Mouse (Mus musculus) E14TG2a.4 (cell line): ENCODE measurements at regions not wholly inside any gene's neighbourhood (a gene's known extent, or its start where the extent isn't known, plus 50 kb on each side); places are given as distances from the start of the nearest gene placed in this dataset.

Experiments
- H3K27me3 ChIP-seq: 2 replicates; pipeline ENCODE4 v1.6.1; 2014; ENCODE audit warnings: low read length, control low read depth; ENCODE audit not compliant: insufficient read depth
- H3K36me3 ChIP-seq: 2 replicates; pipeline ENCODE4 v1.6.1; 2014; ENCODE audit warnings: low read length, control low read depth; ENCODE audit not compliant: insufficient read depth
- H3K4me1 ChIP-seq: replicated peaks from 2 replicates; pipeline ENCODE4 v1.6.1; 2014; ENCODE audit warnings: low read depth, low read length, control low read depth
- H3K4me3 ChIP-seq: replicated peaks from 2 replicates; pipeline ENCODE4 v1.5.1; 2014; ENCODE audit warnings: mild to moderate bottlenecking, low read length
- H3K9me3 ChIP-seq: 2 replicates; pipeline ENCODE4 v1.6.1; 2014; ENCODE audit warnings: low read length, control low read depth
- CTCF ChIP-seq: conservative IDR thresholded peaks from 2 replicates; pipeline ENCODE4 v1.5.1; 2014; ENCODE audit warnings: low read length
- NANOG ChIP-seq: IDR thresholded peaks from 2 replicates; pipeline ENCODE4 v1.6.1; 2014; ENCODE audit warnings: borderline replicate concordance, low read length, mixed read lengths
- POU5F1 ChIP-seq: IDR thresholded peaks from 2 replicates; pipeline ENCODE4 v1.6.1; 2014; ENCODE audit warnings: low read length, borderline replicate concordance

DNA sequence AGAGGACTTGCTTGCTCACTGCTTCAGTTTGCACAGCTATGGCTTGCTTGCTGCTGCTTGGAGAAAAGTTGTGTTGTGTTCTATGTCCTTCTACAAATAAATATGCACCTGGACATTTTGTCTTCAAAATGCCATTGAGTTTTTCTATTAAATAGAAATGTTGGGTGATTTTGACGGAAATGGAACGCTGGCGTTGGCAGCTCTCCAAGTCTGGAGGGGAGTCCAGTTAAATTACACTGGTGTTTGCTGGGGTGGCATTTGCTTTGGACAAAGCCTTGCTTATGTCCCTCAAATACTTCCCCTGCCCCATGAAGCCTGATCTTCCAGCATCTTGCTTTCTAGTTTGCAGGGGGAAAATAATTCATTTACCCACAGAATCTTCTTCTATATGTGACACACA, 556.0 kb upstream of the Nbea start:
- Histone ChIP-seq H3K36me3 (no peaks in the 10 kb centered on the region), H3K27me3 (no peaks in the 10 kb centered on the region), H3K4me3 (no peak overlapping the region), H3K9me3 (peaks cover 33% of the 10 kb centered on the region), H3K4me1 (no peaks in the 10 kb centered on the region)
- TF ChIP-seq CTCF: no peak
- TF ChIP-seq NANOG: no peak
- no peak for TF ChIP-seq POU5F1

DNA sequence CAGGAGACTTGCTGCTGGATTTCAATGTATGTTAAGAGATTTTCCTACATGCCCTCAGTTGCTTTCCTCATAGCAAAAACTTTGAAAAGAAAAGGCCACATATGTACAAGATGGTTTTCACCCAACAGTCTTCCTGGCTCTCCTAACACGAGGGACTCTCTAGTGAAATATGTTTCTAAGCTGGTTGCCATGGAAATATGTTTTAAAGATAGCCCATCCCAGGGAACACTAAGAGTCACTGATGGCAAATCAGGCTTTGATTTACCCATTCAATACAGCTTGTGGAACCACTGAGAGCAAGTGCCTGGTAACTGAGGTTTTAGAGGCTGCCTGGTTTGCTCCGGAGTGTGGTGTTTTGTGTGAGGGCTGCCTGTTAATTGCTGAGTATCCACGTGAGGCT, 547.3 kb upstream of the Nbea start:
- Histone ChIP-seq H3K36me3 (no peaks in the 10 kb centered on the region), H3K4me3 (no peak overlapping the region), H3K27me3 (no peaks in the 10 kb centered on the region), H3K4me1 (no peaks in the 10 kb centered on the region), H3K9me3 (peaks cover 5% of the 10 kb centered on the region)
- TF ChIP-seq CTCF (no peak), POU5F1 (no peak), NANOG (no peak)

DNA sequence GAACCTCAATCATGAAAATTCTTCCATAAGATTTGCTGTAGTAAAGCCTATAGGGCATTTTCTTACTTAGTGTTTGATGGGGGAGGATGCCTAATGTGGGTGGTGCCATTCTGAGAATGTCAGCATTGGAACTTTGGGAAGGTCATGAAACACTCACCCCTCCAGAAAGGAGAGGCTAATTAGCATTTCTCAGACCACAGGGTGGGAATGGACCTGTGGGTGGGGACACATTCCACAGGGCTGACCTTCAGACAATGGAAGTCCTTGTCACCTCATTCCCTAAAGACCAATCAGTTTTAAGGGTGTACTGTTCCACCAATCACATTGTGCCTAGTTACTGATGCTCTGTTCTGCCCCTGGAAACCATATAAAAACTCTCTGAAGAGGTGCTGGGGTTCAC, 541.5 kb upstream of the Nbea start:
- Histone ChIP-seq H3K36me3 (no peaks in the 10 kb centered on the region), H3K9me3 (peaks cover 17% of the 10 kb centered on the region), H3K4me1 (no peaks in the 10 kb centered on the region), H3K27me3 (no peaks in the 10 kb centered on the region), H3K4me3 (no peak overlapping the region)
- TF ChIP-seq CTCF: no peak

DNA sequence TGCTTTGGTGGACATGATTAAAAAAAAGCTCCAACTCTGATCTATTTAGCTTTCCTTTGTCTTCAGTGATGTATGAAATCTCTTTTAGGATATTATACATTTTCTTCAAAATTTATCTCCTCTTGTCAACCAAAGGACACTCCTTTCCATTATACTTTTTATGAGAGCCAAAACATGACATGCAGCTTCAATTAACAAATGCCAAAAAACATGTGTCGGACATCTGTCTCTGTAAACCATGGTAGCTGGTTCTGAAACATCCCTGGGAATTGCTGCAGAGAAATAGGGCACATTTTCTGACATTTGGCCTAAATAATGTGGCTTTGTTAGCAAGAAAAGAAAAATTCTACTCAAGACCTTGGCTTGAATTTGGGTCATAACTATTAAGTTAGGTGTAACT, 524.8 kb upstream of the Nbea start:
- H3K4me1 ChIP-seq: no peaks in the 10 kb centered on the region
- TF ChIP-seq NANOG (no peak), POU5F1 (no peak), CTCF (no peak)
- no peaks in the 10 kb centered on the region for H3K27me3 ChIP-seq

DNA sequence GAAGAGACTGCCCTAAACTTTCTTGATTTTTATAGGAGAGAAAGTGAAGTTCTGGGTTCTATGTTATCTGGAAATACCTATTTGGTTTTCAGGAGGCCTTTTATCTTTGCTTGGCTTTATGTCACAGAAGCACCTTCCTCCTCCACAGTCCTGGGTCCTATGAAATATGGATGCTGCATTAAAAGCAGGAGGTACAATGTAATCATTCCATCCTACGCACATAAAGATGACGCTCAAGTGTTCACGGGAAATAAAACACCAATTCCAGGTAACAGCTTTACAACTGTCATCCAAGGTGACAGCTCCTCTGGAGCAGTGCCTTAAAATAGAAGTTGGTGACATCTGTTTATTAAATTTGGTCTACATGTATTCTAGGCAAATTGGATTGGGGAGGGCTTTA, 523.8 kb upstream of the Nbea start:
- H3K36me3 ChIP-seq: no peaks in the 10 kb centered on the region
- H3K9me3 ChIP-seq: no peaks in the 10 kb centered on the region
- TF ChIP-seq NANOG (no peak), CTCF (no peak), POU5F1 (no peak)
- H3K4me3 ChIP-seq: no peak overlapping the region
- H3K4me1 ChIP-seq: no peaks in the 10 kb centered on the region
- no peaks in the 10 kb centered on the region for H3K27me3 ChIP-seq

More for the DNA sequence above, 524.8 kb upstream of the Nbea start:
- no peaks in the 10 kb centered on the region for H3K36me3 ChIP-seq
- H3K4me3 ChIP-seq: no peak overlapping the region
- H3K9me3 ChIP-seq: no peaks in the 10 kb centered on the region

DNA sequence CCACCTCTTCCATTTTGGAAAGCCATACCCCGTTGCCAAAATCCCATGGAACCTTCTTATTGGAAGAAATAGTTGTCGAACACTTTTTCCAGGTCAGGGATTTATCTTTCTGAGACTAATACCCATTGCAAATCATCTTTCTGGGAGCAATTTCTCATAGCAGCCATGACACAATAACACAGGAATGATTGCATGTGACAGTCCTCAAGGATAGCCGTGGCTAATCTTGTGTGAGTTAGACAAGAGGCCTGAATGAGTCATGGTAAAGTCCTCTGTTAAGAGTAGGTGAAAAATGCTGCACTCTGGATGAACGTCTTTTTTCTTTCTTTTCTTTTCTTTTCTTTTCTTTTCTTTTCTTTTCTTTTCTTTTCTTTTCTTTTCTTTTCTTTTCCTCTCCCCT, 522.5 kb upstream of the Nbea start:
- Histone ChIP-seq H3K9me3 (no peaks in the 10 kb centered on the region), H3K27me3 (no peaks in the 10 kb centered on the region), H3K4me1 (no peaks in the 10 kb centered on the region), H3K4me3 (no peak overlapping the region), H3K36me3 (no peaks in the 10 kb centered on the region)
- TF ChIP-seq POU5F1: no peak
- TF ChIP-seq NANOG: no peak
- TF ChIP-seq CTCF: no peak

DNA sequence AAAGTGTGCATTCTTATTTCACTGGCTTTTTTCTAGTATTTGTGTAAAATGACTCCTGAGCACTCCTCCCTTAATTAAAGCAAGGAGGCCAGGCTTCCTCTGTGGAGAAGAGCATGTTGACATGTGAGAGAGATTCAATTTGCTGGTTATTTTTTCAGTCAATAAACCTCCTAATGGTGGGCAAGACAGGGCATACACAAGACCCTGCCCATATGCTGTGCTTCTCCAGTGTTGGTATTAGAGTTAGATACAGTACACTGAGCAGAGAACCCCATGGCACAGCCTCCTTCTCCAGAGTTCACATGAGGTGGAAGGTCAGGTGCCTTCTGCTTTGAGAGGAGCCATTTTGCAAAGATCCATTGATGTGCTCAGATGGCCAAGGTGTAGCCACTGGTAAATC, 515.4 kb upstream of the Nbea start:
- H3K36me3 ChIP-seq: no peaks in the 10 kb centered on the region
- no peaks in the 10 kb centered on the region for H3K4me1 ChIP-seq
- H3K4me3 ChIP-seq: no peak overlapping the region
- H3K9me3 ChIP-seq: peaks cover 3% of the 10 kb centered on the region; the same call in 1 of the 2 replicates
- no peaks in the 10 kb centered on the region for H3K27me3 ChIP-seq
- TF ChIP-seq POU5F1 (no peak), NANOG (no peak), CTCF (no peak)

DNA sequence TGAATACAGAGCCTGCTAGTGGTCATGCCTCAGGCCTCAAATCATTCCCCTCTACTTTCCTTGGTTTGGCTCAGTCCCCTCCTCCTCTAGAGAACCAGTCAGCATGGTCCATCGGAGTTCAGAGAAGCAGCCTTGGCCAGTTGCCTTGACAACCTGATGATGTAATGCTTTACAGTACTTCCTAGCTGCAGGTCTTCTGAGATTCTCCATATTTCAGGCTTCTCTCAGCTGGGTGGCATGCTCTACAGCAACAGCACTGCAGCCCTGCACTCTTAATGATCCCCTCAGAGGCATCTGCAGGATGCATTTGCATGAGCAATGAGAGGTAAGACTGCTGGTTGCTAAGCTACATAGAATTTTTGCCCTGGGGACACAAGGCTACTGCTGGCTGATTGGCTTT, 514.7 kb upstream of the Nbea start:
- no peak for TF ChIP-seq POU5F1
- TF ChIP-seq CTCF: no peak
- no peak for TF ChIP-seq NANOG
- peaks cover 3% of the 10 kb centered on the region; the same call in 1 of the 2 replicates for H3K9me3 ChIP-seq
- H3K36me3 ChIP-seq: no peaks in the 10 kb centered on the region
- H3K4me1 ChIP-seq: no peaks in the 10 kb centered on the region
- H3K27me3 ChIP-seq: no peaks in the 10 kb centered on the region
- no peak overlapping the region for H3K4me3 ChIP-seq

DNA sequence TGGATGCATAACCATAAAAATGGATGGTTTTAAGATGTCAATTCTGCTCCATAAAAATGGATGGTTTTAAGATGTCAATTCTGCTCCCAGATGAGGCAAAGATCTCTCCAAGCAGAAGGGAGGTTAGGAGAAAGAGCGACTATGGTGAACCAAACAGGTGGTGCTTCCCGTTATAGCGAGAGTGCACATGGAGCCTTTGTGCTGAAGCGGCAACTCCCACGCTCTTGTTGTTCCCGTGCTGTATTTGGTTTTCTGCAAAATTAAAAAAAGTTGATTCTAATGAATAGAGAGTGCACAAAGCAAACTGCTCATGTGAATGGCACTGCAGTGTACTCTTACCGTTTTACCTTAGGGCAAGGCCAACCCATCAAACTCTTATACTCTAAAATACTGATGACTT, 497.5 kb upstream of the Nbea start:
- no peak overlapping the region for H3K4me3 ChIP-seq
- TF ChIP-seq POU5F1: no peak
- TF ChIP-seq NANOG: no peak
- TF ChIP-seq CTCF: no peak
- no peaks in the 10 kb centered on the region for H3K27me3 ChIP-seq
- no peaks in the 10 kb centered on the region for H3K4me1 ChIP-seq
- no peaks in the 10 kb centered on the region for H3K9me3 ChIP-seq
- H3K36me3 ChIP-seq: no peaks in the 10 kb centered on the region

DNA sequence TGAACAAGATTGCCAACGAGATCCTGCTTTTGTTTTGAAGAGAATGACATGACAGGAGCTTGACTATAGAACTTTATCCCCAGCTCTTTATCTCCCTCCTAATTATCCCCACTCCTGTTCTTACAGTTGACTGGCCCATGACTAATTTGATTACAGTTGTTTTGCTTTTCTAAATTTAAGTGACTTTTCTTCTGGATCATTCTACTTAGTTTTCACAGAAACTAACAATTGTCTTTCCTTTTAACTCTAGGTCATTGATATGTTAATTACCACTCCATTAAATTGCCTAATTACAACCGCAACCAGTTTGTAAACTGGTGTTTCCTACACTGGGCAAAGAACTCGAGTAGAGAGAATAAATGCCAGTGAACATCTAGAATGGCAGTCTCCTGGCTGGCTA, 485.3 kb upstream of the Nbea start:
- H3K9me3 ChIP-seq: no peaks in the 10 kb centered on the region
- TF ChIP-seq POU5F1 (no peak), NANOG (no peak), CTCF (no peak)
- H3K27me3 ChIP-seq: no peaks in the 10 kb centered on the region
- H3K4me3 ChIP-seq: no peak overlapping the region
- no peaks in the 10 kb centered on the region for H3K4me1 ChIP-seq
- no peaks in the 10 kb centered on the region for H3K36me3 ChIP-seq
